In the genomic region with DNA sequence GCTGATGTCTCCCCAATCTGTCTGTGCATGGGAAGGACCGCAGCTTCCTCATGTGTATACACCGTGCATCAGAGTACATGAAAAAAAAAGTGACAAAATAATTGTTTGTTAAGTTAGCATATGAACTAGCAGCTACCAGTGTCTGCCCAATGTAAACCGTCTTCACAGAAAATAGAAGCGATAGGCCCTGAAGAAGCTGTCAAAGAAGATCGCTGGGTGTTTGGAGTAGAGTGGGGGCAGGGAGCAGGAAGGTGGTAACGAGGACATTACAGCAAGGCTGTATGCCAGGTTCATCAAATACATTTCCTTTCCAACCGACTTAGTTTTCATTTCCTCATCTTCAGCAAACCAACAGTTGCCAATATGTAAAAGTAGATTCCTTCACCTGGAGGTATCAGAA, we compare ENCODE assay signal across 23 mouse cellular contexts. TPM values are rescaled to one million over a fixed set of nuclear protein-coding genes. Genes with fewer than 3 reads are reported as not detected.
DNase-seq lines count a peak whose midpoint lies in the region; ATAC-seq and TF ChIP-seq lines count a peak whose summit lies in the region.
"Had no signal": no experiment of that assay in that cellular context is flagged by ENCODE, and none has a peak within 500 bp of the region (broad histone marks: within the 10 kb centered on the region; RNA-seq: fewer than 3 reads in every experiment).

No protein-coding gene starts in this region.

- no peaks in the 10 kb centered on the region for H3K9me3 ChIP-seq in liver, postnatal 0 days (ENCODE audit: low read length)
- H3K9me3 ChIP-seq in midbrain, embryonic 11.5 days (ENCODE audit: control insufficient read depth, low read length): no peaks in the 10 kb centered on the region
- H3K9me3 ChIP-seq: embryonic facial prominence, embryonic 10.5 days; forebrain, embryonic 15.5 days; heart, embryonic 12.5 days; intestine, embryonic 15.5 days; limb, embryonic 15.5 days; neural tube, embryonic 12.5 days had no signal

- H3K27ac ChIP-seq in liver, postnatal 0 days (ENCODE audit: low read depth): 0 out of 2 replicates have a peak overlapping the region, but pooled peaks have one; percentile 41
- H3K27ac ChIP-seq in bone marrow, adult 2 months (ENCODE audit: control insufficient read depth, insufficient read depth, low read depth, low read length, poor library complexity): peak overlapping the region; percentile 42; the same call in 1 of the 2 replicates
- no peak overlapping the region for H3K27ac ChIP-seq in midbrain, embryonic 11.5 days (ENCODE audit: low read depth, low read length)
- H3K27ac ChIP-seq: embryonic facial prominence, embryonic 10.5 days; forebrain, embryonic 15.5 days; intestine, embryonic 15.5 days; kidney, postnatal 0 days; layer of hippocampus, adult 2 months; limb, embryonic 15.5 days; neural tube, embryonic 12.5 days had no signal

- no peak overlapping the region for H3K4me3 ChIP-seq in liver, postnatal 0 days (ENCODE audit: low read depth, low read length)
- no peak overlapping the region for H3K4me3 ChIP-seq in bone marrow, adult 2 months (replicated peaks; ENCODE audit: control insufficient read depth, low read depth, low read length)
- no peak overlapping the region for H3K4me3 ChIP-seq in midbrain, embryonic 11.5 days (ENCODE audit: low read depth, low read length)
- H3K4me3 ChIP-seq: embryonic facial prominence, embryonic 10.5 days; erythroblast, embryonic 14.5 days; forebrain, embryonic 15.5 days; heart, embryonic 12.5 days; intestine, embryonic 15.5 days; layer of hippocampus, adult 2 months; limb, embryonic 15.5 days; neural tube, embryonic 12.5 days had no signal

- H3K36me3 ChIP-seq in liver, postnatal 0 days (replicated peaks; ENCODE audit: insufficient read depth, low read length): no peaks in the 10 kb centered on the region
- no peaks in the 10 kb centered on the region for H3K36me3 ChIP-seq in midbrain, embryonic 11.5 days (ENCODE audit: control insufficient read depth, insufficient read depth, low read length)
- H3K36me3 ChIP-seq: embryonic facial prominence, embryonic 10.5 days; forebrain, embryonic 15.5 days; heart, embryonic 12.5 days; intestine, embryonic 15.5 days; limb, embryonic 15.5 days; neural tube, embryonic 12.5 days had no signal

- H3K9ac ChIP-seq in liver, postnatal 0 days (replicated peaks): no peak overlapping the region
- H3K9ac ChIP-seq in midbrain, embryonic 11.5 days (ENCODE audit: low read length): no peak overlapping the region
- H3K9ac ChIP-seq: forebrain, embryonic 15.5 days; heart, embryonic 12.5 days; intestine, embryonic 15.5 days; limb, embryonic 15.5 days; neural tube, embryonic 12.5 days had no signal

- TF ChIP-seq EP300 in liver, postnatal 0 days (IDR thresholded peaks at IDR 0.05; ENCODE audit: low read depth): no peak

- no peak for DNase-seq in liver, postnatal 0 days
- no peak for DNase-seq in liver
- DNase-seq in spleen, postnatal 36 days (ENCODE audit: low spot score in 2 of 2): peak; percentile 77 to 81
- peak; percentile 70 for DNase-seq in thymus, postnatal 4 days
- no peak for DNase-seq in midbrain, embryonic 11.5 days (ENCODE audit: low spot score, missing footprints)
- DNase-seq in kidney, adult 9 months: no peak
- DNase-seq in MN1 (ENCODE audit: low spot score): no peak
- DNase-seq: adrenal gland, postnatal 36 days; cerebellum, adult 9-11 months; gastrocnemius, postnatal 10 days; lung, adult 2 months had no signal

- no peak for ATAC-seq in liver, postnatal 0 days
- ATAC-seq in midbrain, embryonic 11.5 days (ENCODE audit: low FRiP score): no peak
- ATAC-seq: forebrain, embryonic 15.5 days; intestine, embryonic 15.5 days had no signal

- H3K4me1 ChIP-seq in liver, postnatal 0 days (ENCODE audit: insufficient read depth): peaks cover 25% of the 10 kb centered on the region
- H3K4me1 ChIP-seq in bone marrow, adult 2 months (ENCODE audit: control insufficient read depth, insufficient read depth, low read length): peaks cover 17% of the 10 kb centered on the region
- H3K4me1 ChIP-seq in midbrain, embryonic 11.5 days (ENCODE audit: control insufficient read depth, insufficient read depth, low read length): no peaks in the 10 kb centered on the region
- H3K4me1 ChIP-seq: embryonic facial prominence, embryonic 10.5 days; forebrain, embryonic 15.5 days; heart, embryonic 12.5 days; intestine, embryonic 15.5 days; limb, embryonic 15.5 days; neural tube, embryonic 12.5 days had no signal

- H3K27me3 ChIP-seq in liver, postnatal 0 days (ENCODE audit: insufficient read depth, low read length): no peaks in the 10 kb centered on the region
- H3K27me3 ChIP-seq in midbrain, embryonic 11.5 days (ENCODE audit: control insufficient read depth, insufficient read depth, low read length): no peaks in the 10 kb centered on the region
- H3K27me3 ChIP-seq: forebrain, embryonic 15.5 days; heart, embryonic 12.5 days; intestine, embryonic 15.5 days; limb, embryonic 15.5 days; neural tube, embryonic 12.5 days had no signal

- TF ChIP-seq CTCF in liver, postnatal 0 days (IDR thresholded peaks at IDR 0.05; ENCODE audit: low read depth): no peak
- TF ChIP-seq CTCF in bone marrow, adult 2 months (IDR thresholded peaks at IDR 0.05; ENCODE audit: control insufficient read depth, insufficient read depth, low read length): no peak

- H3K4me2 ChIP-seq in liver, postnatal 0 days (ENCODE audit: low read depth, low read length): no peak overlapping the region
- no peak overlapping the region for H3K4me2 ChIP-seq in midbrain, embryonic 11.5 days
- H3K4me2 ChIP-seq: forebrain, embryonic 15.5 days; heart, embryonic 12.5 days; intestine, embryonic 15.5 days; limb, embryonic 15.5 days; neural tube, embryonic 12.5 days had no signal

- no peak for TF ChIP-seq POLR2A in bone marrow, adult 2 months (IDR thresholded peaks at IDR 0.05; ENCODE audit: borderline replicate concordance, control insufficient read depth, low read depth, low read length)

- 36% methylated on average over 7 of the region's 7 CpGs for whole genome bisulfite sequencing in liver, postnatal 0 days (ENCODE audit: insufficient replicate concordance)
- WGBS in bone marrow, adult 2 months: 7% methylated on average over 7 of the region's 7 CpGs
- 88% methylated on average over 7 of the region's 7 CpGs for WGBS in midbrain, embryonic 11.5 days

RNA-seq across cellular contexts. Expression of gene Sell, which starts 9.3 kb away (rescaled TPM):
- polyA plus RNA-seq in liver, postnatal 0 days (2015; fragmentation: Nextera tagmentation; extraction: Ambion mirVana): 10.2 and 10.8 TPM in 2 replicates
- polyA plus RNA-seq in bone marrow, adult 2 months (2011; ENCODE audit: insufficient read depth, insufficient read length, low replicate concordance, missing spikeins): 36.0 and 70.4 TPM in 2 replicates
- polyA plus RNA-seq in midbrain, embryonic 11.5 days (2014; fragmentation: Nextera tagmentation; extraction: Ambion mirVana): not detected in 2 replicates
- polyA plus RNA-seq: embryonic facial prominence, embryonic 10.5 days; erythroblast, embryonic 14.5 days; heart, embryonic 12.5 days; midbrain, postnatal 0 days had no signal

RNA-seq across cellular contexts. Expression of gene Sele, which starts 23.1 kb away (rescaled TPM):
- 0.06 and 0.11 TPM in 2 replicates for polyA plus RNA-seq in liver, postnatal 0 days (2015; fragmentation: Nextera tagmentation; extraction: Ambion mirVana)
- polyA plus RNA-seq in bone marrow, adult 2 months (2011; ENCODE audit: insufficient read depth, insufficient read length, low replicate concordance, missing spikeins): 1.2 and 1.4 TPM in 2 replicates
- not detected in 2 replicates for polyA plus RNA-seq in midbrain, embryonic 11.5 days (2014; fragmentation: Nextera tagmentation; extraction: Ambion mirVana)
- polyA plus RNA-seq: embryonic facial prominence, embryonic 10.5 days; erythroblast, embryonic 14.5 days; forebrain, embryonic 15.5 days; midbrain, postnatal 0 days; neural tube, embryonic 12.5 days; small intestine, adult 2 months had no signal

RNA-seq across cellular contexts. Expression of gene Selp, which starts 44.0 kb away (rescaled TPM):
- 1.7 and 2.1 TPM in 2 replicates for polyA plus RNA-seq in liver, postnatal 0 days (2015; fragmentation: Nextera tagmentation; extraction: Ambion mirVana)
- polyA plus RNA-seq in bone marrow, adult 2 months (2011; ENCODE audit: insufficient read depth, insufficient read length, low replicate concordance, missing spikeins): 4.4 and 17.1 TPM in 2 replicates
- not detected in 2 replicates for polyA plus RNA-seq in midbrain, embryonic 11.5 days (2014; fragmentation: Nextera tagmentation; extraction: Ambion mirVana)
- polyA plus RNA-seq: embryonic facial prominence, embryonic 10.5 days; forebrain, embryonic 15.5 days; heart, embryonic 12.5 days; midbrain, postnatal 0 days; neural tube, embryonic 12.5 days had no signal

Comparison
In these comparisons a context has a peak if more than half of its experiments do, and no peak if none do; other contexts are left out.
1. DNase-seq: peak in spleen, postnatal 36 days (2 of 2) and thymus, postnatal 4 days (single experiment); none in liver, postnatal 0 days (single experiment), liver (single experiment), midbrain, embryonic 11.5 days (single experiment), kidney, adult 9 months (single experiment) and MN1 (single experiment).
2. RNA of gene Sell, which starts 9.3 kb away (polyA plus RNA-seq): 36.0 to 70.4 TPM in bone marrow, adult 2 months and 10.2 to 10.8 TPM in liver, postnatal 0 days; not detected in midbrain, embryonic 11.5 days; every median in the first group is over 10 times any median in the second.